Mouse (Mus musculus) heart, embryonic 10.5 days (tissue): ENCODE measurements at regions not wholly inside any gene's neighbourhood (a gene's known extent, or its start where the extent isn't known, plus 50 kb on each side); places are given as distances from the start of the nearest gene placed in this dataset.

Source experiments
- DNase-seq: peaks from one replicate; pipeline ENCODE4 v3.0.0-alpha.2; 2017; ENCODE audit warnings: low spot score
- H3K27ac ChIP-seq: fragments of 300-500 bp; sonication (generic); 2 replicates; pipeline ENCODE4 v1.5.1; 2016; ENCODE audit warnings: mild to moderate bottlenecking
- H3K27me3 ChIP-seq: fragments of 300-500 bp; sonication (generic); 2 replicates; pipeline ENCODE4 v1.6.1; 2016; ENCODE audit warnings: mild to moderate bottlenecking; ENCODE audit not compliant: poor library complexity, insufficient read depth, severe bottlenecking
- H3K36me3 ChIP-seq: fragments of 300-500 bp; sonication (generic); 2 replicates; pipeline ENCODE4 v1.6.1; 2016; ENCODE audit warnings: mild to moderate bottlenecking, moderate library complexity
- H3K4me1 ChIP-seq: fragments of 300-500 bp; sonication (generic); 2 replicates; pipeline ENCODE4 v1.6.1; 2016; ENCODE audit warnings: mild to moderate bottlenecking
- H3K4me3 ChIP-seq: fragments of 300-500 bp; sonication (generic); 2 replicates; pipeline ENCODE4 v1.5.1; 2016; ENCODE audit warnings: mild to moderate bottlenecking, moderate library complexity
- H3K9me3 ChIP-seq: fragments of 300-500 bp; sonication (generic); 2 replicates; pipeline ENCODE4 v1.6.1; 2016; ENCODE audit warnings: mild to moderate bottlenecking, moderate library complexity
- WGBS: fragments of 180-500 bp; shearing (Covaris S2); methylation state at CpG from one replicate; pipeline ENCODE4 v1.1.7; 2016; 5-methylcytosine and 5-hydroxymethylcytosine counted together

- WGBS = 81% methylated on average over 21 of the region's 21 CpGs
- Histone ChIP-seq H3K27ac (no peak overlapping the region; the same call in 1 of the 2 replicates), H3K27me3 (peaks cover 22% of the 10 kb centered on the region; the same call in 1 of the 2 replicates), H3K36me3 (no peaks in the 10 kb centered on the region), H3K9me3 (no peaks in the 10 kb centered on the region), H3K4me1 (0 out of 2 replicates have a peak, but pooled peaks cover 5% of the 10 kb centered on the region), H3K4me3 (no peak overlapping the region)
- no peak for DNase-seq
Observed at GRCm38 (mm10) chr9:61583281-61584072, 211.3 kb downstream of the Tle3 start.

GRCm38 (mm10) chr9:61581046-61581445 is 208.9 kb downstream of the Tle3 start:
- 90% methylated on average over 6 of the region's 6 CpGs for WGBS
- Histone ChIP-seq H3K9me3 (no peaks in the 10 kb centered on the region), H3K27me3 (peaks cover 18% of the 10 kb centered on the region; the same call in 1 of the 2 replicates), H3K27ac (no peak overlapping the region), H3K4me1 (0 out of 2 replicates have a peak, but pooled peaks cover 5% of the 10 kb centered on the region), H3K4me3 (no peak overlapping the region), H3K36me3 (no peaks in the 10 kb centered on the region)
- DNase-seq = no peak

GRCm38 (mm10) chr9:61578255-61578654 is 206.1 kb downstream of the Tle3 start:
- Histone ChIP-seq H3K27me3 (peaks cover 30% of the 10 kb centered on the region), H3K9me3 (no peaks in the 10 kb centered on the region), H3K27ac (no peak overlapping the region), H3K36me3 (no peaks in the 10 kb centered on the region), H3K4me3 (no peak overlapping the region), H3K4me1 (peaks cover 8% of the 10 kb centered on the region)
- no peak for DNase-seq
- WGBS = 73% methylated on average over 5 of the region's 5 CpGs

GRCm38 (mm10) chr9:61573634-61574359 is 201.6 kb downstream of the Tle3 start:
- H3K9me3 ChIP-seq = no peaks in the 10 kb centered on the region
- H3K36me3 ChIP-seq = no peaks in the 10 kb centered on the region
- DNase-seq = peak; percentile 78
- H3K4me3 ChIP-seq = no peak overlapping the region
- H3K4me1 ChIP-seq = peaks cover 8% of the 10 kb centered on the region
- H3K27me3 ChIP-seq = peaks cover 21% of the 10 kb centered on the region
- WGBS = 32% methylated on average over 21 of the region's 21 CpGs
- no peak overlapping the region for H3K27ac ChIP-seq

GRCm38 (mm10) chr9:61563017-61563416 is 190.9 kb downstream of the Tle3 start:
- 47% methylated on average over 8 of the region's 8 CpGs for WGBS
- DNase-seq = no peak
- Histone ChIP-seq H3K9me3 (no peaks in the 10 kb centered on the region), H3K27me3 (peaks cover 16% of the 10 kb centered on the region), H3K27ac (no peak overlapping the region), H3K4me1 (peaks cover 8% of the 10 kb centered on the region; the same call in 1 of the 2 replicates), H3K36me3 (no peaks in the 10 kb centered on the region), H3K4me3 (no peak overlapping the region)

- H3K27me3 ChIP-seq = peaks cover 16% of the 10 kb centered on the region
- H3K9me3 ChIP-seq = no peaks in the 10 kb centered on the region
- H3K27ac ChIP-seq = no peak overlapping the region
- DNase-seq = no peak
- peaks cover 8% of the 10 kb centered on the region; the same call in 1 of the 2 replicates for H3K4me1 ChIP-seq
- H3K4me3 ChIP-seq = no peak overlapping the region
- no peaks in the 10 kb centered on the region for H3K36me3 ChIP-seq
- WGBS = 30% methylated on average over 8 of the region's 8 CpGs
Observed at GRCm38 (mm10) chr9:61561551-61561950, 189.4 kb downstream of the Tle3 start.

GRCm38 (mm10) chr9:61558621-61559020 is 186.5 kb downstream of the Tle3 start:
- Histone ChIP-seq H3K27me3 (peaks cover 16% of the 10 kb centered on the region), H3K4me1 (peaks cover 8% of the 10 kb centered on the region; the same call in 1 of the 2 replicates), H3K27ac (no peak overlapping the region), H3K36me3 (no peaks in the 10 kb centered on the region), H3K4me3 (no peak overlapping the region), H3K9me3 (no peaks in the 10 kb centered on the region)
- no peak for DNase-seq
- WGBS = 81% methylated on average over 10 of the region's 10 CpGs

GRCm38 (mm10) chr9:61557025-61557424 is 184.9 kb downstream of the Tle3 start:
- no peaks in the 10 kb centered on the region for H3K36me3 ChIP-seq
- 89% methylated on average over 7 of the region's 7 CpGs for WGBS
- H3K4me3 ChIP-seq = no peak overlapping the region
- no peaks in the 10 kb centered on the region for H3K9me3 ChIP-seq
- H3K27me3 ChIP-seq = peaks cover 12% of the 10 kb centered on the region; the same call in 1 of the 2 replicates
- no peaks in the 10 kb centered on the region for H3K4me1 ChIP-seq
- H3K27ac ChIP-seq = no peak overlapping the region
- no peak for DNase-seq

- WGBS = 90% methylated on average over 8 of the region's 8 CpGs
- no peak overlapping the region for H3K27ac ChIP-seq
- H3K27me3 ChIP-seq = peaks cover 5% of the 10 kb centered on the region; the same call in 1 of the 2 replicates
Observed at GRCm38 (mm10) chr9:61555173-61555572, 183.0 kb downstream of the Tle3 start.

GRCm38 (mm10) chr9:61554611-61555010 is 182.4 kb downstream of the Tle3 start:
- Histone ChIP-seq H3K4me3 (no peak overlapping the region), H3K27ac (no peak overlapping the region), H3K4me1 (peaks cover 5% of the 10 kb centered on the region; the same call in 1 of the 2 replicates), H3K36me3 (no peaks in the 10 kb centered on the region), H3K9me3 (no peaks in the 10 kb centered on the region), H3K27me3 (peaks cover 5% of the 10 kb centered on the region; the same call in 1 of the 2 replicates)
- 61% methylated on average over 7 of the region's 7 CpGs for WGBS
- DNase-seq = no peak

More at GRCm38 (mm10) chr9:61555173-61555572, 183.0 kb downstream of the Tle3 start:
- H3K4me3 ChIP-seq = no peak overlapping the region
- no peaks in the 10 kb centered on the region for H3K9me3 ChIP-seq
- DNase-seq = no peak
- H3K4me1 ChIP-seq = peaks cover 5% of the 10 kb centered on the region; the same call in 1 of the 2 replicates
- no peaks in the 10 kb centered on the region for H3K36me3 ChIP-seq

GRCm38 (mm10) chr9:61553626-61554025 is 181.5 kb downstream of the Tle3 start:
- WGBS = 85% methylated on average over 5 of the region's 5 CpGs
- Histone ChIP-seq H3K4me3 (no peak overlapping the region), H3K27ac (no peak overlapping the region), H3K4me1 (peaks cover 9% of the 10 kb centered on the region; the same call in 1 of the 2 replicates), H3K9me3 (no peaks in the 10 kb centered on the region), H3K36me3 (no peaks in the 10 kb centered on the region), H3K27me3 (peaks cover 5% of the 10 kb centered on the region; the same call in 1 of the 2 replicates)
- DNase-seq = no peak

GRCm38 (mm10) chr9:61551361-61551760 is 179.2 kb downstream of the Tle3 start:
- WGBS = 45% methylated on average over 9 of the region's 9 CpGs

GRCm38 (mm10) chr9:61550326-61550725 is 178.2 kb downstream of the Tle3 start:
- no peak for DNase-seq
- peaks cover 8% of the 10 kb centered on the region; the same call in 1 of the 2 replicates for H3K27me3 ChIP-seq
- no peaks in the 10 kb centered on the region for H3K36me3 ChIP-seq
- no peaks in the 10 kb centered on the region for H3K9me3 ChIP-seq
- 85% methylated on average over 3 of the region's 3 CpGs for WGBS
- no peak overlapping the region for H3K4me3 ChIP-seq
- H3K4me1 ChIP-seq = peaks cover 9% of the 10 kb centered on the region; the same call in 1 of the 2 replicates
- H3K27ac ChIP-seq = no peak overlapping the region

More at GRCm38 (mm10) chr9:61551361-61551760, 179.2 kb downstream of the Tle3 start:
- no peaks in the 10 kb centered on the region for H3K36me3 ChIP-seq
- no peak overlapping the region for H3K4me3 ChIP-seq
- no peak for DNase-seq
- H3K27ac ChIP-seq = no peak overlapping the region
- H3K4me1 ChIP-seq = peaks cover 9% of the 10 kb centered on the region; the same call in 1 of the 2 replicates
- H3K9me3 ChIP-seq = no peaks in the 10 kb centered on the region
- peaks cover 8% of the 10 kb centered on the region; the same call in 1 of the 2 replicates for H3K27me3 ChIP-seq
